Mouse (Mus musculus): ENCODE measurements around the gene Lztr1.

Lztr1 gene

DNA sequence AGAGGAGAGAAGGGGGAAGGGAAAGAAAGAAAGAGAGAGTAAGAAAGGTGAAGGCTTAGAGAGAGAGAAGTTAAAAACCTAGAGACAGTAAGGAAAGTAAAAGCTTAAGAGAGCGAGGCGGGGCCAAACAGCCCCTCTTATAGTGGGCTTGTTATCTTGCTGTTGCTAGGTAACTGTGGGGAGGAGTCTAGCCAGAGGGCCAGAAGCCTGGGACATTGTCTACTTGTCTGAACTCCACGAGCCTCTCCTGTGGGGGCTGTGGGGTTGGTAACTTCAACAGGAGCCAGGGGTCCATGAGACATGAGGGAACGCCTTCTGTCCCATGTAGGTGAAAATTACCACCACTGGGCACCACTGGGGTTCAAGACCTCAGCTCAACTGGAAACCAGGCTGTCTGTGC lies 46.2 kb downstream of the Lztr1 start:
- in situ Hi-C loops (cut with MboI, MseI): loop anchor here (5.0 kb wide), 1 partner anchor 63 kb away; the partner anchor contains the start of gene Smpd4

- in situ Hi-C loops (cut with MboI, MseI): loop anchor here (5.0 kb wide), 1 partner anchor 61 kb away; the partner anchor contains the start of gene Smpd4
These were observed 47.7 kb downstream of the Lztr1 start for GRCm38 (mm10) chr16:17556180-17556579.

DNA sequence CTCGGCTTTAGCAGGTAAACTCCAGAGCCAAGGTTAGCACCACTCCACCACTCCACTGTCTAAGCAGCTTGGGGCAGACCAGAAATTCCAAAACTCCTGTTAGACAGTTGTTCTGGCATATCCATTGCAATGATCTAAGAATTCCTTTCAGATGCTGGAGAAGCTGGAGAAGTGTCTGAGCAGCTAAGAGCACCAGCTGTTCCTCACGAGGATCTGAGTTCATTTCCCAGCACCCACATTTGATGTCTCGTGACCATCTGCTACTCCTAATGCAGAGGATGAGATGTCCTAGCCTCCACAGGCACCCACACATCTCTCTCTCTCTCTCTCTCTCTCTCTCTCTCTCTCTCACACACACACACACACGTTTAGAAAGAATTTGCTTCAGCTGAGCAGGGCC lies 48.4 kb downstream of the Lztr1 start:
- in situ Hi-C loops (cut with MboI, MseI): loop anchor here (5.0 kb wide), 1 partner anchor 60 kb away; the partner anchor contains the start of gene Smpd4

DNA sequence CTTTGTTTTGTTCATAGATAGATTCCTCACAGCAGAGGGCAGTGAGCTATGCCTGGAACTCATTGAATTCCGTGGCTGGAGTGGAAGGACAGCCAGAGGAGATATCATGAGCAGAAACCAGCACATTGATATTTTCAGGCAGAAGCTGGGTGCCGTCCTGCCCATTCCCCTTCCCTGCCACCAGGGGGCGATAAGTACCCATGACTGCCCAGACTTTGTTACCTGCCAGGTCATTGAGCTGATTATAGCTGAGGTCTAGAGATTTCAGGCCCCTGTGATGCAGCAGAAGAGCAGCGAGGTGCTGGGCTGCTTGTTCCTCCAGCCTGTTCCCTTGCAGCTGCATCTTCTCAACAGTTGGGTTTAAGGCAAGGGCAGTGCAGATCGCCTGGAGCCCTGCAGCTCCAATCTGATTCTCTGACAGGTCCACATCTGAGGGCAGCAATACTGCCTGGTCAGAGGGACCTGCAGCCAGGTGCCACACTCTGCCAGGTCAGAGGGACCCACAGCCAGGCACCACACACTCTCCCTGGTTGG lies 49.5 kb downstream of the Lztr1 start:
- in situ Hi-C loops (cut with MboI, MseI): loop anchor here (5.0 kb wide), 1 partner anchor 59 kb away; the partner anchor contains the start of gene Smpd4

DNA sequence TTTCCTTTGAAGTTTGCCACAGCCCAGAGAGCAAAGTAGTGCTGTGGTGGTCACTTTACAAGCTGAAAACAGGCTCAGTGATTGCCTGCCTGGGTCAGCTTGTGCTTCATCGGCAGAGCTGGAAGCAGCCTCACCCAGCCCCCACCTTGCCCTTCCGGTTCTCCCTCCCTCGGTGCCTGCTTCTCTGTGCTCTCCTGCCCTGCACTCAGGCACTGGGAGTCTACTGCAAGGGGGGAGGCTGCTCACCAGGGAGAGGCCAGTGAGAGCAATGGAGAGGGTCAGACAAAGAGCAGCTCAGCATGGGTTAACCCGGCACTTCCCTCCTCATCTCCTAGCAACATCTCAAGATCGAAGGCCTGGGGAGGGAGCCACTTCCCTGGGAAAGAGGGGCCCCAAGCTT lies 50.3 kb downstream of the Lztr1 start:
- in situ Hi-C loops (cut with MboI, MseI): loop anchor here (5.0 kb wide), 1 partner anchor 58 kb away; the partner anchor contains the start of gene Smpd4

DNA sequence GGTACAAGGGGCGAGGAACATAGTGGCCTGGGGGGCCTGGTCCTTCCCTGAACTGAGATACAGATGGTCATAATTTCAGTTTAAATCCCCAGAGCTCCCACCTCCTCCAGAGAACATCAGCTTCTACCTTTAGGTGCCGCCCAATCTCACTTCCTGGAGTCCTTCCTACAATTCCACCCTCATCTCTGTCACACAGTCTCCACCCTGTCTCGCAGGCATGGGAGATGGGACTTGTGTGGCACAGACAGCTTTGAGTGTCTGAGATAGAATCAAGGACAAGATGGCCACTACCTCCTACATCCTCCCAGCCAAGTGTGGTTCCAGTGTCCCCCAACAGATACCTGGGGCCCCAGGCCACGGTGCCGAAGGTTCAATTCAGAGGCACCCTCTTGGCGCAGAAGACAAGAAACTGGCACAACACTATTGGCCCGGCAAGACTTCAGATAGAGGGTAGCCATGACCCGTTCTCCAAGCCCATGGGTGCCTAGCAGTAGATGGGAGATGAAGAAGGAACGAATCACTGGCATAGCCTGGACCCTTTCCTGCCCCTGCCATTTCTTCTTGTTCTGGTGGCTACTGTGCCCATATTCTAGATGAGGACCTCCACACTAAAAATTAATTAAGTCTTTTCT lies 51.0 kb downstream of the Lztr1 start:
- in situ Hi-C loops (cut with MboI, MseI): loop anchor here (5.0 kb wide), 1 partner anchor 58 kb away; the partner anchor contains the start of gene Smpd4

DNA sequence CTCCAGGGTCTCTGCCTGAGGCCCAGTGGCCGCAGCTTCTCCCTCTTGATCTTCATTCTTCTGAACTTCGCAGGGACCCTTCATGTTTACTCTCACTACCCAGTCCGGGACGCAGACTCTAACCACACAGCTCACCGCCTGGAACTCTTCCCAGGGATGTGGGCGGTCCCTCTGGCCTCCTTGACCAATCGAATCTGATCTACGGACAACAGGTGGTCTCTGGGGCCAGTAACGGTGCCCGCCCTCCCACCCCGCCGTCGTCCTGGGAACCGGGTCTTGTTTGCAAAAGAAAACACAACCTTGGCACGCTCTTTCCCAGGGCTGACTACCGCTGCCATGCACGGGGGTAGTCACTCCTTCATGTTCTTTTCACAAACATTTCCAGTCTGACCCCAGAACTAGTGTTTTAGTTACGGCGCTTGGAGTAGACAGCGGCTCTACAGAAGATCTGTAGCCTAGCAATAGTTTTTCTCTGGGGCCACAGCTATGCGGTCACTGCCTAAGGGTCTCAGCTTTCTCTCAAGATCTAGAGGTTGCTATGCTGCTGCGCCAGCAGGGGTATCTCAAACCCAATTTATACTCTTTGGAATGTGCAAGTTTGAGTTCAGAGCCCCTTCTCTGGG lies 52.8 kb downstream of the Lztr1 start, which contains the start of gene Lrrc74b:
Gene Lrrc74b, minus strand, starts transcription at position 120 of the 623 bp plus-strand sequence.
- in situ Hi-C loops (cut with MboI, MseI): no loop called here

GRCm38 (mm10) chr16:17561751-17562208 lies 53.3 kb downstream of the Lztr1 start, which contains the start of gene P2rx6:
TSS of gene P2rx6 (plus strand) at chr16:17561885.
- in situ Hi-C loops (cut with MboI, MseI): no loop called here

GRCm38 (mm10) chr16:17563580-17563979 lies 55.1 kb downstream of the Lztr1 start:
- in situ Hi-C loops (cut with MboI, MseI): no loop called here

DNA sequence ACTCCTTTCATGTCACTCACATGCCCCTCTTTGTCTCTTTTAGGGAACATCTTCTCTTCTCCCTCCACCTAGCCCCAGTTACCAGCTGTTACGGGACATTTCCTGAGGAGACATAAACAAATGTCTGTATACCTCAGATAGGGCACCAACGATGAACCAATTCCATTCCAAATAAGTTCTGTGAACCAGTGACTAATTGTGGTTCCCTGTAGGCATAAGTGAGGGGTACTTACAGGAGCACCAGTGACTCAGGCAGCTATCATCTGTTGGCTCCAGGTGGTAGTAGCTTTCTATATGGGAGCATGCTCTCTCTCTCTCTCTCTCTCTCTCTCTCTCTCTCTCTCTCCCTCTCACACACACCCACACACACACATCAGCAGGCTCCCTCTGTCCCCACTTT lies 55.7 kb downstream of the Lztr1 start:
- in situ Hi-C loops (cut with MboI, MseI): no loop called here

GRCm38 (mm10) chr16:17564771-17565170 lies 56.3 kb downstream of the Lztr1 start:
- in situ Hi-C loops (cut with MboI, MseI): no loop called here

- in situ Hi-C loops (cut with MboI, MseI): no loop called here
These were observed 57.7 kb downstream of the Lztr1 start for GRCm38 (mm10) chr16:17566186-17566585.
